Mouse (Mus musculus): ENCODE measurements around the gene Eif4enif1. TPM values are rescaled to one million over a fixed set of nuclear protein-coding genes. Genes with fewer than 3 reads are reported as not detected.

Gene Eif4enif1
- 10.2 and 12.3 TPM in 2 replicates for polyA plus RNA-seq (2021; fragmentation: Nextera tagmentation)
- long read RNA-seq, experiment 1, partial matches to known transcripts: 12 of 17 reads
- long read RNA-seq, experiment 1, other reads (novel, unspliced or antisense): 5 of 17 reads
- long read RNA-seq, experiment 2, partial matches to known transcripts: 14 of 14 reads
- long read RNA-seq, experiment 2, other reads (novel, unspliced or antisense): 0 of 14 reads

GRCm38 (mm10) chr11:3202231-3202701 lies at the start of gene Eif4enif1:
Gene Eif4enif1 (plus strand): TSS chr11:3202392.

GRCm38 (mm10) chr11:3193363-3193762 lies 8.8 kb upstream of the Eif4enif1 start, which contains the start of gene Sfi1:
Gene Sfi1 (minus strand): TSS chr11:3193463.

GRCm38 (mm10) chr11:3266079-3266685 lies 64.0 kb downstream of the Eif4enif1 start, which contains the start of gene Drg1:
Gene Drg1 (minus strand): TSS chr11:3266415.

GRCm38 (mm10) chr11:3288521-3289301 lies 86.5 kb downstream of the Eif4enif1 start, which contains the start of gene Patz1:
Gene Patz1 (plus strand): TSS chr11:3288874.

Other genes with a start within 250 kb of the Eif4enif1 start
- 2.1 TPM in 2 replicates for gene Sfi1, start 8.9 kb upstream of the Eif4enif1 start, polyA plus RNA-seq (2021; fragmentation: Nextera tagmentation)
- gene Drg1, start 64.0 kb downstream of the Eif4enif1 start, polyA plus RNA-seq (2021; fragmentation: Nextera tagmentation): 111 and 143 TPM in 2 replicates
- gene Patz1, start 86.5 kb downstream of the Eif4enif1 start, polyA plus RNA-seq (2021; fragmentation: Nextera tagmentation): 6.7 and 14.5 TPM in 2 replicates
- 29.7 and 39.9 TPM in 2 replicates for gene Pik3ip1, start 128.0 kb downstream of the Eif4enif1 start, polyA plus RNA-seq (2021; fragmentation: Nextera tagmentation)
- gene Limk2, start 206.8 kb downstream of the Eif4enif1 start, polyA plus RNA-seq (2021; fragmentation: Nextera tagmentation): 25.6 and 32.3 TPM in 2 replicates
- 19.2 and 20.9 TPM in 2 replicates for gene Rnf185, start 250.0 kb downstream of the Eif4enif1 start, polyA plus RNA-seq (2021; fragmentation: Nextera tagmentation)